Mouse (Mus musculus) limb, embryonic 13.5 days (tissue): ENCODE results near the gene Cadm4. TPM values are rescaled to one million over a fixed set of nuclear protein-coding genes. Genes with fewer than 3 reads are reported as not detected.
"Not testable (repeated sequence)": the region's sequence is repeated elsewhere in the genome, so short reads cannot be mapped to it uniquely, and the experiment has no call there.

Experiments
- ATAC-seq: fragments of 200-750 bp; cut with Nextera tagmentation; 2 replicates; pipeline ENCODE4 v1.8.0; 2017; ENCODE audit warnings: low read depth, moderate number of reproducible peaks, moderate TSS enrichment; ENCODE audit not compliant: low FRiP score
- H3K27ac ChIP-seq: fragments of 300-500 bp; sonication (generic); 2 replicates; pipeline ENCODE4 v1.5.1; 2015; ENCODE audit warnings: inconsistent platforms, mild to moderate bottlenecking, moderate library complexity
- H3K27me3 ChIP-seq: fragments of 300-500 bp; sonication (generic); 2 replicates; pipeline ENCODE4 v1.6.1; 2015; ENCODE audit warnings: mild to moderate bottlenecking, inconsistent platforms
- H3K36me3 ChIP-seq: fragments of 300-500 bp; sonication (generic); 2 replicates; pipeline ENCODE4 v1.6.1; 2015; ENCODE audit warnings: inconsistent platforms, mild to moderate bottlenecking, moderate library complexity
- H3K4me1 ChIP-seq: fragments of 300-500 bp; sonication (generic); 2 replicates; pipeline ENCODE4 v1.6.1; 2015; ENCODE audit warnings: inconsistent platforms
- H3K4me2 ChIP-seq: fragments of 300-500 bp; sonication (generic); replicated peaks from 2 replicates; pipeline ENCODE4 v1.6.1; 2015; ENCODE audit warnings: inconsistent platforms, mild to moderate bottlenecking, moderate library complexity
- H3K4me3 ChIP-seq: fragments of 300-500 bp; sonication (generic); 2 replicates; pipeline ENCODE4 v1.5.1; 2015; ENCODE audit warnings: moderate library complexity, mild to moderate bottlenecking, inconsistent platforms
- H3K9ac ChIP-seq: fragments of 300-500 bp; sonication (generic); 2 replicates; pipeline ENCODE4 v1.6.1; 2015; ENCODE audit warnings: mild to moderate bottlenecking, inconsistent platforms
- H3K9me3 ChIP-seq: fragments of 300-500 bp; sonication (generic); 2 replicates; pipeline ENCODE4 v1.6.1; 2016; ENCODE audit warnings: inconsistent platforms
- WGBS: fragments of 180-500 bp; shearing (Covaris S2); methylation state at CpG from one replicate; pipeline ENCODE4 v1.1.7; 2015; 5-methylcytosine and 5-hydroxymethylcytosine counted together
- polyA plus RNA-seq: library from polyadenylated mRNA; unstranded; fragments of >200 nt; fragmentation: Nextera tagmentation; extraction: Ambion mirVana; gene quantifications from 2 replicates; pipeline ENCODE4 v1.2.1, GENCODE M21; 2015

Gene Cadm4
- polyA plus RNA-seq, 1 experiment from 2014 or later, result 6.3 TPM

GRCm38 (mm10) chr7:24505447-24506064, 23.7 kb downstream of the Cadm4 start:
- H3K9me3 ChIP-seq, result no peaks in the 10 kb centered on the region
- peaks cover 3% of the 10 kb centered on the region; the same call in 1 of the 2 replicates for H3K36me3 ChIP-seq
- H3K27me3 ChIP-seq, result peaks cover 22% of the 10 kb centered on the region
- no peak for ATAC-seq
- peaks cover 37% of the 10 kb centered on the region for H3K4me1 ChIP-seq
- peak overlapping the region; percentile 80 for H3K4me2 ChIP-seq
- peak overlapping the region; percentile 74 for H3K4me3 ChIP-seq
- WGBS, result 17% methylated on average over 15 of the region's 15 CpGs
- peak overlapping the region; percentile 98; the same call in 1 of the 2 replicates for H3K27ac ChIP-seq
- 0 out of 2 replicates have a peak overlapping the region, but pooled peaks have one; percentile 31 for H3K9ac ChIP-seq

GRCm38 (mm10) chr7:24506065-24506459, 24.2 kb downstream of the Cadm4 start:
- Histone ChIP-seq H3K27me3 (peaks cover 17% of the 10 kb centered on the region), H3K9me3 (no peaks in the 10 kb centered on the region), H3K36me3 (peaks cover 5% of the 10 kb centered on the region; the same call in 1 of the 2 replicates), H3K9ac (peak overlapping the region; percentile 95), H3K4me1 (peaks cover 36% of the 10 kb centered on the region), H3K27ac (peak overlapping the region; percentile 98), H3K4me3 (peak overlapping the region; percentile 74), H3K4me2 (peak overlapping the region; percentile 80)
- WGBS, result 8% methylated on average over 3 of the region's 3 CpGs
- no peak for ATAC-seq

- Histone ChIP-seq H3K9ac (peak overlapping the region; percentile 95), H3K4me3 (peak overlapping the region; percentile 74), H3K36me3 (peaks cover 9% of the 10 kb centered on the region), H3K4me2 (peak overlapping the region; percentile 80), H3K4me1 (peaks cover 36% of the 10 kb centered on the region), H3K27ac (peak overlapping the region; percentile 98), H3K27me3 (peaks cover 13% of the 10 kb centered on the region), H3K9me3 (no peaks in the 10 kb centered on the region)
- WGBS, result 1% methylated on average over 12 of the region's 12 CpGs
- ATAC-seq, result peak; percentile 7; the same call in 1 of the 2 replicates
Observed at GRCm38 (mm10) chr7:24506476-24506837, 24.6 kb downstream of the Cadm4 start.

GRCm38 (mm10) chr7:24506838-24507725, 25.3 kb downstream of the Cadm4 start, which contains the start of gene Zfp428:
Zfp428 (plus strand) TSS chr7:24507006.
- H3K9ac ChIP-seq, result peak within 1 kb of the TSS; percentile 95
- peak; percentile 85 for ATAC-seq
- peaks cover 12% of the 10 kb centered on the region for H3K36me3 ChIP-seq
- peak within 1 kb of the TSS; percentile 74 for H3K4me3 ChIP-seq
- no peaks in the 10 kb centered on the region for H3K9me3 ChIP-seq
- H3K4me1 ChIP-seq, result peaks cover 36% of the 10 kb centered on the region
- under 1% methylated on average over 83 of the region's 84 CpGs for WGBS
- H3K27me3 ChIP-seq, result peaks cover 10% of the 10 kb centered on the region; the same call in 1 of the 2 replicates
- H3K4me2 ChIP-seq, result peak within 1 kb of the TSS; percentile 80
- peak within 1 kb of the TSS; percentile 98 for H3K27ac ChIP-seq

GRCm38 (mm10) chr7:24507726-24508114, 25.9 kb downstream of the Cadm4 start:
- peak overlapping the region; percentile 98 for H3K27ac ChIP-seq
- H3K4me2 ChIP-seq, result peak overlapping the region; percentile 80
- peak overlapping the region; percentile 74 for H3K4me3 ChIP-seq
- H3K9me3 ChIP-seq, result no peaks in the 10 kb centered on the region
- H3K9ac ChIP-seq, result peak overlapping the region; percentile 95
- H3K4me1 ChIP-seq, result peaks cover 36% of the 10 kb centered on the region
- 2% methylated on average over 19 of the region's 20 CpGs for WGBS
- peaks cover 4% of the 10 kb centered on the region; the same call in 1 of the 2 replicates for H3K27me3 ChIP-seq
- no peak for ATAC-seq
- peaks cover 18% of the 10 kb centered on the region for H3K36me3 ChIP-seq

- 83% methylated on average over 7 of the region's 7 CpGs for WGBS
- Histone ChIP-seq H3K27me3 (no peaks in the 10 kb centered on the region), H3K9me3 (no peaks in the 10 kb centered on the region), H3K4me1 (peaks cover 10% of the 10 kb centered on the region), H3K4me3 (no peak within 1 kb of the TSS), H3K9ac (no peak within 1 kb of the TSS), H3K27ac (no peak within 1 kb of the TSS), H3K36me3 (peaks cover 57% of the 10 kb centered on the region), H3K4me2 (no peak within 1 kb of the TSS)
- no peak for ATAC-seq
Observed at GRCm38 (mm10) chr7:24512355-24512754, 30.5 kb downstream of the Cadm4 start, which contains the start of gene AC161166.1. AC161166.1 (minus strand) TSS chr7:24512455.

GRCm38 (mm10) chr7:24516319-24516718, 34.5 kb downstream of the Cadm4 start:
- peaks cover 49% of the 10 kb centered on the region for H3K36me3 ChIP-seq
- not testable (repeated sequence) for H3K27ac ChIP-seq, H3K4me3 ChIP-seq, H3K9ac ChIP-seq, H3K4me1 ChIP-seq, ATAC-seq, H3K4me2 ChIP-seq, H3K27me3 ChIP-seq, H3K9me3 ChIP-seq
- 70% methylated on average over 8 of the region's 8 CpGs for WGBS

- H3K4me2 ChIP-seq, result no peak overlapping the region
- H3K4me3 ChIP-seq, result no peak overlapping the region
- H3K27me3 ChIP-seq, result no peaks in the 10 kb centered on the region
- no peak overlapping the region for H3K9ac ChIP-seq
- ATAC-seq, result no peak
- H3K36me3 ChIP-seq, result peaks cover 45% of the 10 kb centered on the region
- H3K4me1 ChIP-seq, result no peaks in the 10 kb centered on the region
- H3K27ac ChIP-seq, result no peak overlapping the region
- 59% methylated on average over 5 of the region's 5 CpGs for WGBS
- no peaks in the 10 kb centered on the region for H3K9me3 ChIP-seq
Observed at GRCm38 (mm10) chr7:24517077-24517476, 35.3 kb downstream of the Cadm4 start.

- no peaks in the 10 kb centered on the region for H3K9me3 ChIP-seq
- H3K4me1 ChIP-seq, result no peaks in the 10 kb centered on the region
- no peak overlapping the region for H3K4me3 ChIP-seq
- ATAC-seq, result no peak
- no peak overlapping the region for H3K4me2 ChIP-seq
- H3K9ac ChIP-seq, result no peak overlapping the region
- H3K27ac ChIP-seq, result no peak overlapping the region
- 53% methylated on average over 6 of the region's 6 CpGs for WGBS
- H3K27me3 ChIP-seq, result no peaks in the 10 kb centered on the region
- H3K36me3 ChIP-seq, result peaks cover 39% of the 10 kb centered on the region
Observed at GRCm38 (mm10) chr7:24517654-24518053, 35.8 kb downstream of the Cadm4 start.

- WGBS, result 72% methylated on average over 3 of the region's 3 CpGs
- Histone ChIP-seq H3K36me3 (peaks cover 28% of the 10 kb centered on the region), H3K4me2 (no peak overlapping the region), H3K9me3 (no peaks in the 10 kb centered on the region), H3K27me3 (no peaks in the 10 kb centered on the region), H3K4me3 (no peak overlapping the region), H3K9ac (no peak overlapping the region), H3K27ac (no peak overlapping the region), H3K4me1 (no peaks in the 10 kb centered on the region)
- no peak for ATAC-seq
Observed at GRCm38 (mm10) chr7:24519130-24519529, 37.3 kb downstream of the Cadm4 start.

GRCm38 (mm10) chr7:24520054-24520453, 38.2 kb downstream of the Cadm4 start:
- H3K27ac ChIP-seq, H3K4me3 ChIP-seq, H3K27me3 ChIP-seq, H3K9me3 ChIP-seq, H3K4me2 ChIP-seq, H3K4me1 ChIP-seq, ATAC-seq, H3K9ac ChIP-seq: not testable (repeated sequence)
- H3K36me3 ChIP-seq, result peaks cover 19% of the 10 kb centered on the region
- 88% methylated on average over 10 of the region's 10 CpGs for WGBS

GRCm38 (mm10) chr7:24522805-24523204, 41.0 kb downstream of the Cadm4 start:
- peaks cover 9% of the 10 kb centered on the region; the same call in 1 of the 2 replicates for H3K4me1 ChIP-seq
- H3K4me3 ChIP-seq, result no peak overlapping the region
- WGBS, result 61% methylated on average over 5 of the region's 5 CpGs
- no peak overlapping the region for H3K4me2 ChIP-seq
- H3K9ac ChIP-seq, result no peak overlapping the region
- H3K36me3 ChIP-seq, result no peaks in the 10 kb centered on the region
- H3K9me3 ChIP-seq, result no peaks in the 10 kb centered on the region
- no peak overlapping the region for H3K27ac ChIP-seq
- ATAC-seq, result no peak
- no peaks in the 10 kb centered on the region for H3K27me3 ChIP-seq
